Mouse (Mus musculus): ENCODE data around the gene Sept5.

- no peak for TF ChIP-seq EP300 (IDR thresholded peaks at IDR 0.05; ENCODE audit: low read depth)
- no peak for TF ChIP-seq CTCF (IDR thresholded peaks at IDR 0.05; ENCODE audit: low read depth)
Observed at GRCm38 (mm10) chr16:18631141-18631540, 1.4 kb upstream of the Sept5 start.

All from heart, postnatal 0 days (tissue).